ENCODE assay signal across 7 mouse cellular contexts in the genomic region with DNA sequence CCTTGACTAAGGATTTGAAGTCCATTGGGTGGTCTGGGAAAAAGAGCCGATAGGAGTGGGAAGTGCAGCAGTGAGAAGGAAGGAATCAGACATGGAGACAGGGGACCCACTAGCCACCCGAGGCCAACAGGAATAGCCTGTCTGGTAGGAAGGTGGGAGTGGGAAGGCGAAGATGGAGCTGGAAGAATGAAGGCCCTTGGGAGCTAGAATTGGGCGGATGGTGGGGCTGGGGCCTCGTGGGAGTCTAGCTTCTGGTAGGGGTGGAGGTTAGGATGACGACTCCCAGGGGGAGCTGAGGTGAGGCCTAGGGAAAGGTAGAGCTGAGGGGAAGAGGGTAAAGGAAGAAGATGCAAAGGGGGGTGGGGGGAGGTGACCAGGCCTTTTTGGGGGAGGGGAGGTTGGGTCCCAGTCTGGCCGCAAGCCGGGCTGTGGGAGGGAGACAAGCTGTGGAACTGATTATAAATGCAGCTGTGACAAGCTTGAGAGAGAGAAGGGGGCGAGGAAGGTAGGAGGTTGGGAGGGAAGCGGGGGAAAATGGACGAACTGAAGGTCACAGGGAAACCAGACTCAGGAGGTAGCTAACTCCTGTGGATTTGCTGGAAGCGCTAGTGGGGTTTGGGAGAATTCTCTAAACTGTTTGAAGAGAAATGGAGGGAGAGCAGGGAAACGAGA. TPM values are rescaled to one million over a fixed set of nuclear protein-coding genes. Genes with fewer than 3 reads are reported as not detected.
DNase-seq lines count a peak whose midpoint lies in the region; ATAC-seq and TF ChIP-seq lines count a peak whose summit lies in the region.

No protein-coding gene starts in this region.

- H3K4me3 ChIP-seq in lung, embryonic 14.5 days (ENCODE audit: low read depth, low read length) = peak overlapping the region; percentile 46
- H3K4me3 ChIP-seq in forebrain, embryonic 10.5 days = peak overlapping the region; percentile 61
- H3K4me3 ChIP-seq in intestine, embryonic 15.5 days (replicated peaks) = peak overlapping the region; percentile 39
- H3K4me3 ChIP-seq in neural tube, embryonic 12.5 days = peak overlapping the region; percentile 37

- no peak for TF ChIP-seq CTCF in lung, embryonic 14.5 days (IDR thresholded peaks at IDR 0.05; ENCODE audit: low read depth)

- no peaks in the 10 kb centered on the region for H3K27me3 ChIP-seq in lung, embryonic 14.5 days (ENCODE audit: insufficient read depth, low read length)
- H3K27me3 ChIP-seq in forebrain, embryonic 10.5 days (ENCODE audit: poor library complexity, severe bottlenecking) = peaks cover 14% of the 10 kb centered on the region; the same call in 1 of the 2 replicates
- H3K27me3 ChIP-seq in intestine, embryonic 15.5 days (replicated peaks) = no peaks in the 10 kb centered on the region
- no peaks in the 10 kb centered on the region for H3K27me3 ChIP-seq in neural tube, embryonic 12.5 days (replicated peaks)

- no peaks in the 10 kb centered on the region for H3K36me3 ChIP-seq in lung, embryonic 14.5 days (ENCODE audit: insufficient read depth)
- H3K36me3 ChIP-seq in forebrain, embryonic 10.5 days (replicated peaks) = peaks cover 14% of the 10 kb centered on the region
- no peaks in the 10 kb centered on the region for H3K36me3 ChIP-seq in intestine, embryonic 15.5 days
- H3K36me3 ChIP-seq in neural tube, embryonic 12.5 days = no peaks in the 10 kb centered on the region; the same call in 1 of the 2 replicates

- no peak for ATAC-seq in lung, embryonic 14.5 days (ENCODE audit: insufficient read depth)
- no peak for ATAC-seq in intestine, embryonic 15.5 days
- ATAC-seq in neural tube, embryonic 12.5 days (ENCODE audit: low FRiP score, low read depth) = no peak

- peaks cover 22% of the 10 kb centered on the region for H3K4me1 ChIP-seq in lung, embryonic 14.5 days (ENCODE audit: insufficient read depth)
- peaks cover 88% of the 10 kb centered on the region for H3K4me1 ChIP-seq in forebrain, embryonic 10.5 days
- peaks cover 40% of the 10 kb centered on the region for H3K4me1 ChIP-seq in intestine, embryonic 15.5 days (replicated peaks)
- H3K4me1 ChIP-seq in neural tube, embryonic 12.5 days = peaks cover 76% of the 10 kb centered on the region

- peak overlapping the region; percentile 86 for H3K4me2 ChIP-seq in lung, embryonic 14.5 days
- H3K4me2 ChIP-seq in intestine, embryonic 15.5 days (replicated peaks) = peak overlapping the region; percentile 85
- H3K4me2 ChIP-seq in neural tube, embryonic 12.5 days (replicated peaks) = peak overlapping the region; percentile 83

- WGBS in lung, embryonic 14.5 days = 32% methylated on average over 13 of the region's 13 CpGs
- 28% methylated on average over 13 of the region's 13 CpGs for WGBS in forebrain, embryonic 10.5 days
- WGBS in intestine, embryonic 15.5 days = 32% methylated on average over 13 of the region's 13 CpGs
- 23% methylated on average over 13 of the region's 13 CpGs for WGBS in neural tube, embryonic 12.5 days

- no peak for DNase-seq in lung, embryonic 14.5 days
- DNase-seq in lung, postnatal 4 days = no peak
- DNase-seq in forebrain, embryonic 10.5 days (ENCODE audit: extremely low spot score, low spot score) = no peak
- DNase-seq in T-cell, adult 2 months (ENCODE audit: low spot score) = no peak
- no peak for DNase-seq in ovary, adult 18-20 months (ENCODE audit: low spot score)

- H3K9me3 ChIP-seq in lung, embryonic 14.5 days (ENCODE audit: low read depth, low read length) = no peaks in the 10 kb centered on the region
- H3K9me3 ChIP-seq in forebrain, embryonic 10.5 days = no peaks in the 10 kb centered on the region
- H3K9me3 ChIP-seq in intestine, embryonic 15.5 days = no peaks in the 10 kb centered on the region
- H3K9me3 ChIP-seq in neural tube, embryonic 12.5 days = no peaks in the 10 kb centered on the region

- H3K27ac ChIP-seq in lung, embryonic 14.5 days (ENCODE audit: low read depth) = peak overlapping the region; percentile 80
- H3K27ac ChIP-seq in forebrain, embryonic 10.5 days = peak overlapping the region; percentile 89
- peak overlapping the region; percentile 24 for H3K27ac ChIP-seq in intestine, embryonic 15.5 days
- H3K27ac ChIP-seq in neural tube, embryonic 12.5 days = peak overlapping the region; percentile 26; the same call in 1 of the 2 replicates

- peak overlapping the region; percentile 65 for H3K9ac ChIP-seq in lung, embryonic 14.5 days
- peak overlapping the region; percentile 54 for H3K9ac ChIP-seq in intestine, embryonic 15.5 days
- peak overlapping the region; percentile 64 for H3K9ac ChIP-seq in neural tube, embryonic 12.5 days

RNA-seq across cellular contexts. Expression of gene Syngap1, which starts 4.9 kb away (rescaled TPM):
- polyA plus RNA-seq in lung, embryonic 14.5 days (2014; fragmentation: Nextera tagmentation; extraction: Ambion mirVana) = 1.8 and 2.0 TPM in 2 replicates
- polyA plus RNA-seq in forebrain, embryonic 10.5 days (2016; fragmentation: Nextera tagmentation; extraction: Ambion mirVana) = 1.5 and 1.9 TPM in 2 replicates
- 1.2 and 1.6 TPM in 2 replicates for polyA plus RNA-seq in intestine, embryonic 15.5 days (2015; fragmentation: Nextera tagmentation; extraction: Ambion mirVana)
- 2.6 and 3.5 TPM in 2 replicates for polyA plus RNA-seq in neural tube, embryonic 12.5 days (2016; fragmentation: Nextera tagmentation; extraction: Ambion mirVana)

RNA-seq across cellular contexts. Expression of gene Cuta, which starts 6.6 kb away (rescaled TPM):
- 163 TPM in 2 replicates for polyA plus RNA-seq in lung, embryonic 14.5 days (2014; fragmentation: Nextera tagmentation; extraction: Ambion mirVana)
- 180 and 184 TPM in 2 replicates for polyA plus RNA-seq in forebrain, embryonic 10.5 days (2016; fragmentation: Nextera tagmentation; extraction: Ambion mirVana)
- polyA plus RNA-seq in intestine, embryonic 15.5 days (2015; fragmentation: Nextera tagmentation; extraction: Ambion mirVana) = 246 and 261 TPM in 2 replicates
- polyA plus RNA-seq in neural tube, embryonic 12.5 days (2016; fragmentation: Nextera tagmentation; extraction: Ambion mirVana) = 151 and 153 TPM in 2 replicates

RNA-seq across cellular contexts. Expression of gene Phf1, which starts 13.1 kb away (rescaled TPM):
- 5.1 and 7.5 TPM in 2 replicates for polyA plus RNA-seq in lung, embryonic 14.5 days (2014; fragmentation: Nextera tagmentation; extraction: Ambion mirVana)
- 2.8 and 2.9 TPM in 2 replicates for polyA plus RNA-seq in forebrain, embryonic 10.5 days (2016; fragmentation: Nextera tagmentation; extraction: Ambion mirVana)
- 6.6 and 6.9 TPM in 2 replicates for polyA plus RNA-seq in intestine, embryonic 15.5 days (2015; fragmentation: Nextera tagmentation; extraction: Ambion mirVana)
- polyA plus RNA-seq in neural tube, embryonic 12.5 days (2016; fragmentation: Nextera tagmentation; extraction: Ambion mirVana) = 14.5 and 15.9 TPM in 2 replicates

RNA-seq across cellular contexts. Expression of gene Zbtb9, which starts 27.0 kb away (rescaled TPM):
- 13.3 TPM in 2 replicates for polyA plus RNA-seq in lung, embryonic 14.5 days (2014; fragmentation: Nextera tagmentation; extraction: Ambion mirVana)
- 17.5 and 20.1 TPM in 2 replicates for polyA plus RNA-seq in forebrain, embryonic 10.5 days (2016; fragmentation: Nextera tagmentation; extraction: Ambion mirVana)
- 14.0 and 14.2 TPM in 2 replicates for polyA plus RNA-seq in intestine, embryonic 15.5 days (2015; fragmentation: Nextera tagmentation; extraction: Ambion mirVana)
- polyA plus RNA-seq in neural tube, embryonic 12.5 days (2016; fragmentation: Nextera tagmentation; extraction: Ambion mirVana) = 17.6 and 19.4 TPM in 2 replicates

RNA-seq across cellular contexts. Expression of gene Kifc5b, which starts 29.1 kb away (rescaled TPM):
- polyA plus RNA-seq in lung, embryonic 14.5 days (2014; fragmentation: Nextera tagmentation; extraction: Ambion mirVana) = 6.3 and 9.6 TPM in 2 replicates
- 11.7 and 12.5 TPM in 2 replicates for polyA plus RNA-seq in forebrain, embryonic 10.5 days (2016; fragmentation: Nextera tagmentation; extraction: Ambion mirVana)
- polyA plus RNA-seq in intestine, embryonic 15.5 days (2015; fragmentation: Nextera tagmentation; extraction: Ambion mirVana) = 5.1 and 6.5 TPM in 2 replicates
- 6.0 and 7.0 TPM in 2 replicates for polyA plus RNA-seq in neural tube, embryonic 12.5 days (2016; fragmentation: Nextera tagmentation; extraction: Ambion mirVana)

Comparison
In these comparisons a context has a peak if more than half of its experiments do, and no peak if none do; other contexts are left out.
1. H3K27ac ChIP-seq: peak in every context shown above with its lines; median percentile 89 in forebrain, embryonic 10.5 days; 80 in lung, embryonic 14.5 days; 26 in neural tube, embryonic 12.5 days; 24 in intestine, embryonic 15.5 days.